Mouse (Mus musculus): ENCODE data around the gene Dnaja4. TPM values are rescaled to one million over a fixed set of nuclear protein-coding genes. Genes with fewer than 3 reads are reported as not detected.

The Dnaja4 gene
- polyA plus RNA-seq (2012; ENCODE audit: low replicate concordance), result 6.0 and 7.8 TPM in 2 replicates

DNA sequence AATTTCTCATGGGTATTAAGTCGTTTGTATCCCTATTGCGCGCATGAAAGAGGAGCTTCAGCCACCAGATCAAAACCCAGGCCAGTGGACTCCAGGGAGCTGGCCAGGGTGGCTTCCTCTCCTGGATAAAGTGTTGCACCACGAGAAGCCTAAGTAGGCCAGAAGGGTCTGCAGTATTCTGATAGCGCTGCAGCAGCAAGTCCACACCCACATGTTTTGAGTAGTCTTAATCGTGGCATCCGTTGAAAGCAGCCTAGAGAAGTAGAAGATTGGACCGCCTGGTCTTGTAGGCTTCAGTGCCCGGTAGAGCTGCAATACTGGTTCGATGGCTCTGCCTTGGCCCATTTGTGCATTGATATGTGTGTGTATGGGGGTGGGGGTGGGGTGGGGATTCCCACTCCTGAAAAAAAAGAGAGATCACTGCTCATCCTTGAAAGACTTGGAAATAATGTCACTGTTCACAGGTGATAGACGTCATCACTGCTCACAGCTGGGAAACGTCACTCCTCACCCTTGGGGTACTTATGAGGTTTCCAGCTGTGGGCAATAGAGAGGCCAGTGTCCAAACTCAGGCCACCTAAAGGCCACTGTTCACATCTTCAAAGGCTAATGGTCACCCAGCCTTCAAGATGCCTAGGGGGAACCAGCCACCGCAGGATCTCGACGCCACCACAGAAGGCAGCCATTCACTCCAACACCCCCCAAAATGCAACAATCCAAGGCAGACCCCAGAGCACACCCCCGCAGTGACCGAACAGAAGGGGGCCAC lies at the start of gene Dnaja4:
Gene Dnaja4 (plus strand): TSS at position 556 of the 769 bp plus-strand sequence.

DNA sequence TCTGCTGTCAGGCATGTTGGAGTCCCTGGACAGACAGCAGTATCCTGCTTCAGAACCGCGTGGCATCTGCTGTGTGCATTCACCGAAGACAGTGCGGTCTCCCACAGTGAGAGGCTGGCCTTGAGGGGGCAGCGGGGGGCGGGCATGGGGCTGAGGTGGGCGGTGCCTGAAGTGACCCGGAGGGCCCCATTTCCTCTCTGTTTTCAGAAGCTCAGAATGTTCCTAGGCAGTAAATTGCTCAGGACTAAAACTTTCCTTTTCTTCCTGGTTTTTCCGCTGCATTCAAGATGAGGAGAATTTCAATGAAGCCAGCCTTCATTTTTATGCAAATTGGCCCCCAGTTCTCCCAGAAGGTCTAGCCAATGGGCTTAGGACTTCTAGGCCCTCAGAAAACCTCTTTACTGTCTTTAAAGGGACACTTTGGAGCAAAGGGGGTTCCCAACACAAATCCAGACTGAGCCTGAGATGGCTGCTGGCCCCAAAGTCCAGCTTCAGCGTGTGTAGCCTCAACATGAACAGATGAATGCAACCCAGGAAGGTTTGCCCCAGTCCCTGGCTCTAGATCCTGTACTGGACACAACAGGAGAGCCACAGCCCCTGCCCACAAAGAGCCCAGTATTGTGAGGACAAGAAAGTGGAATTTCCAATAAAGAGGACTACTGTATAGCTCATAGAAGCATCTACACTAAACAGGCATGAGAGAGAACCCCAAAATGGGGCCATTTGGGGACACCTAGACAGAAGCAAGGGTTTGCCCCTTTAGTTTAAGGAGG lies 36.9 kb upstream of the Dnaja4 start, which contains the start of gene Acsbg1:
Gene Acsbg1 (minus strand): TSS at position 266 of the 773 bp plus-strand sequence.

DNA sequence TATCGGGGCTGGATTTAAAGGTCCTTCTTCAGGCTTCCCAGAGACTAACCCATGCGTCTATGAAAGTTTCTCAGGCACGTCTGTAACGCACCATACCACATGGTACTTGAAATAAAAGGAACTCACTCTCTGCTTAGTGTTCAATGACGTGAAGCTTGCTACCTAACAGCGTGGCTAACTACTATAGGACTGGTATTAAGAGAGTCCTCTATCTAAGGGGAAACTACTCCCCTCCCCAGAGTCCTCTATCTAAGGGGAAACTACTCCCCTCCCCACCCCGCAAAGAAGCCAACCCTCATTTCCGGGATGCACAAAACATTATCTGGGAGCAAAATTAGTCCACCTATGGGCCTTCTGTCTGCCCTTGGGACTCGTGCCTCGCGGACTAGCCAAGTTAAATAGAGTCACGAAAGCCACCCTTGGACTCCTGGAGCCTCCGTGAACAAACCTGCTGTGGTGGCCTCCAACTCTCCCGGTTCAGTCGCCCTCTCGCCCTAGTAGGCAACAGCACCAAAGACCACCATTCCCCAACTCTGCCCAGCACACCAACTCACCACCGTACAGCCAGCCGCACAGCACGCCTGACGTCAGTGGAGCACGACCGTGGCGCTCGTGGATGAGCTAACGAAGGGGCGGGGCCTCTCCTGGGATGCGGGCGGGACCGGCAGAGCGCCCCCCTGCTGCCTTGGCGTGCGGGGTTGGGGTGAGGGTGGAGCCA lies 35.4 kb downstream of the Dnaja4 start, which contains the start of gene Wdr61:
Gene Wdr61 (minus strand): TSS at position 599 of the 718 bp plus-strand sequence.

DNA sequence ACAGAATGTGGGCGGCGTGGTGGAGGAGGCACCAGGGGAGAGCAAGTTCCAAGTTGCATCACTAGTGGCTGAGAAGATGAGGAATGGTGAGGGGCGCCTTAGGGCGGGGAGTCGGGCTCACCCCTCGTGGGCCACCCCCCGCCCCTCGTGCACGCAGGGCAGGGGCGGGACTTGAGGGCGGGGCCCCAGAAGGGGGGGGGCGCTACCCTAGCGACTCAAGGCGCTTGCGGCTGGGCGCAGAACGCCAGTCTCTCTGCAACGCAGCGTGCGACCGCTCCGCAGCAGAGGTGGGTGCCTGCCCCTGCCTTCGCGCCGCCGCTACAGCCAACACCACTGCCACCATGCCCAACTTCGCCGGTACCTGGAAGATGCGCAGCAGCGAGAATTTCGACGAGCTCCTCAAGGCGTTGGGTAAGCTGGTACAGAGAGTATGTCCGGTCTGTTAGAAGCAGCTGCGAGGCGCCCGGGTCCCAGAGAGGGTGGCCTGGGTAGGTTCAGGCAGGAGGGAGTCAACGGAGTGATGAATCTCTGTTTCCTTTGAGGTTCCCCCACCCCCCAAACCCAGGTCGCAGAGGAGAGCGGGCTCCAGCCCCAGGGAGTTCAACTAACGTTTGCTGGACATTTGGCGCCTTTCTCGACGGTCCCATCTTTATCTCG lies 66.0 kb downstream of the Dnaja4 start, which contains the start of gene Crabp1:
Gene Crabp1 (plus strand): TSS at position 188 of the 657 bp plus-strand sequence.

Other genes with a start within 250 kb of the Dnaja4 start
- 1.4 and 2.7 TPM in 2 replicates for gene Dmxl2, start 197.2 kb upstream of the Dnaja4 start, polyA plus RNA-seq (2012; ENCODE audit: low replicate concordance)
- gene Sh2d7, start 159.9 kb upstream of the Dnaja4 start, polyA plus RNA-seq (2012; ENCODE audit: low replicate concordance), result not detected in 2 replicates
- gene Cib2, start 138.7 kb upstream of the Dnaja4 start, polyA plus RNA-seq (2012; ENCODE audit: low replicate concordance), result 5.4 and 7.6 TPM in 2 replicates
- gene Idh3a, start 112.5 kb upstream of the Dnaja4 start, polyA plus RNA-seq (2012; ENCODE audit: low replicate concordance), result 2.9 and 10.3 TPM in 2 replicates
- gene Acsbg1, start 37.0 kb upstream of the Dnaja4 start, polyA plus RNA-seq (2012; ENCODE audit: low replicate concordance), result 1.8 and 4.1 TPM in 2 replicates
- gene Wdr61, start 35.6 kb downstream of the Dnaja4 start, polyA plus RNA-seq (2012; ENCODE audit: low replicate concordance), result 2.8 and 16.0 TPM in 2 replicates
- not detected in 2 replicates for gene Crabp1, start 65.9 kb downstream of the Dnaja4 start, polyA plus RNA-seq (2012; ENCODE audit: low replicate concordance)
- gene Ireb2, start 164.9 kb downstream of the Dnaja4 start, polyA plus RNA-seq (2012; ENCODE audit: low replicate concordance), result 0.64 and 2.5 TPM in 2 replicates
- gene Hykk, start 218.4 kb downstream of the Dnaja4 start, polyA plus RNA-seq (2012; ENCODE audit: low replicate concordance), result 0.24 and 0.30 TPM in 2 replicates

Measured in hematopoietic multipotent progenitor cell, adult 10-12 weeks (in vitro differentiated cells).